Mouse (Mus musculus) CH12.LX (cell line): Measurements from ENCODE around the gene Mia2. TPM values are rescaled to one million over a fixed set of nuclear protein-coding genes. Genes with fewer than 3 reads are reported as not detected.

Experiments
- DNase-seq: peaks from one replicate; pipeline ENCODE4 v3.0.0-alpha.2; 2013; ENCODE audit errors: extremely low read depth
- H3K27ac ChIP-seq: 2 replicates; pipeline ENCODE4 v1.5.1; 2012; ENCODE audit warnings: low read depth, mild to moderate bottlenecking, control low read depth, moderate library complexity; ENCODE audit not compliant: insufficient read depth
- H3K27me3 ChIP-seq: replicated peaks from 2 replicates; pipeline ENCODE3; 2012; ENCODE audit warnings: inconsistent platforms
- H3K36me3 ChIP-seq, 2 experiments: replicated peaks in 1 of 2; 2 replicates each; pipeline versions ENCODE3 to v1.6.1; 2012; ENCODE audit warnings: inconsistent platforms in 1 of 2, low read length in 1 of 2, mild to moderate bottlenecking in 1 of 2, mixed read lengths in 1 of 2, moderate library complexity in 1 of 2; ENCODE audit not compliant: control insufficient read depth in 1 of 2, insufficient read depth in 1 of 2
- H3K4me1 ChIP-seq, 2 experiments: 2 replicates each; pipeline ENCODE4 v1.6.1; 2012; ENCODE audit warnings: inconsistent platforms in 1 of 2, moderate library complexity in 1 of 2; ENCODE audit not compliant: insufficient read depth in 2 of 2, control insufficient read depth in 1 of 2
- H3K4me2 ChIP-seq: 2 replicates; pipeline ENCODE4 v1.6.1; 2012; ENCODE audit warnings: low read depth, mild to moderate bottlenecking, control low read depth; ENCODE audit not compliant: poor library complexity, insufficient read depth, severe bottlenecking
- H3K4me3 ChIP-seq, 3 experiments: fragments of 150-350 bp in 1 of 3; sonication (generic) in 1 of 3; replicated peaks in 1 of 3; 2 replicates each; pipeline versions ENCODE3 to v1.5.1; 2011 to 2012; ENCODE audit warnings: low read depth in 2 of 3, low read length in 2 of 3, mild to moderate bottlenecking in 2 of 3, moderate library complexity in 2 of 3, control low read depth in 1 of 3, improper control_type of control experiment in 1 of 3, inconsistent platforms in 1 of 3, mixed read lengths in 1 of 3; ENCODE audit not compliant: poor library complexity in 1 of 3
- H3K79me2 ChIP-seq: replicated peaks from 2 replicates; pipeline ENCODE4 v1.6.1; 2012; ENCODE audit warnings: mild to moderate bottlenecking, moderate library complexity; ENCODE audit not compliant: control insufficient read depth, poor library complexity, insufficient read depth, severe bottlenecking; ENCODE audit errors: extremely low read depth
- H3K9ac ChIP-seq: 2 replicates; pipeline ENCODE4 v1.6.1; 2012; ENCODE audit warnings: low read depth, mild to moderate bottlenecking, control low read depth, moderate library complexity; ENCODE audit not compliant: insufficient read depth
- H3K9me3 ChIP-seq: replicated peaks from 2 replicates; pipeline ENCODE3; 2012; ENCODE audit warnings: low read length, inconsistent platforms, mixed read lengths
- BHLHE40 ChIP-seq: IDR thresholded peaks from 2 replicates; pipeline ENCODE4 v1.6.1; 2011; ENCODE audit warnings: mild to moderate bottlenecking, low read depth, low read length, improper control_type of control experiment
- CHD2 ChIP-seq: IDR thresholded peaks from 2 replicates; pipeline ENCODE4 v1.6.1; 2011; ENCODE audit warnings: low read length, improper control_type of control experiment
- E2F4 ChIP-seq: IDR thresholded peaks from 2 replicates; pipeline ENCODE4 v1.6.1; 2011; ENCODE audit warnings: low read depth, low read length, improper control_type of control experiment; ENCODE audit not compliant: insufficient replicate concordance
- ETS1 ChIP-seq: conservative IDR thresholded peaks from 2 replicates; pipeline ENCODE4 v1.6.1; 2012; ENCODE audit warnings: low read depth, mild to moderate bottlenecking, inconsistent platforms, low read length, improper control_type of control experiment, moderate library complexity
- GABPA ChIP-seq: IDR thresholded peaks from 2 replicates; pipeline ENCODE4 v1.6.1; 2012; ENCODE audit warnings: low read depth, low read length, improper control_type of control experiment, inconsistent platforms; ENCODE audit not compliant: insufficient replicate concordance
- HCFC1 ChIP-seq: IDR thresholded peaks from 2 replicates; pipeline ENCODE4 v1.6.1; 2012; ENCODE audit warnings: low read depth, mild to moderate bottlenecking, inconsistent platforms, low read length, improper control_type of control experiment
- IRF4 ChIP-seq: IDR thresholded peaks from 2 replicates; pipeline ENCODE4 v1.6.1; 2014; ENCODE audit warnings: low read depth, mild to moderate bottlenecking, inconsistent platforms, low read length, improper control_type of control experiment
- JUND ChIP-seq: conservative IDR thresholded peaks from 2 replicates; pipeline ENCODE4 v1.6.1; 2011; ENCODE audit warnings: low read depth, low read length, improper control_type of control experiment
- KAT2A ChIP-seq: IDR thresholded peaks from 2 replicates; pipeline ENCODE4 v1.6.1; 2012; ENCODE audit warnings: low read length, improper control_type of control experiment, inconsistent platforms; ENCODE audit not compliant: insufficient replicate concordance
- MAFK ChIP-seq: IDR thresholded peaks from 2 replicates; pipeline ENCODE4 v1.6.1; 2011; ENCODE audit warnings: low read length, improper control_type of control experiment; ENCODE audit not compliant: insufficient replicate concordance
- MAZ ChIP-seq: IDR thresholded peaks from 2 replicates; pipeline ENCODE4 v1.6.1; 2012; ENCODE audit warnings: low read depth, mild to moderate bottlenecking, inconsistent platforms, low read length, improper control_type of control experiment, moderate library complexity
- MEF2A ChIP-seq: IDR thresholded peaks from 2 replicates; pipeline ENCODE4 v1.6.1; 2014; ENCODE audit warnings: low read depth, mild to moderate bottlenecking, inconsistent platforms, low read length, improper control_type of control experiment, borderline replicate concordance
- MXI1 ChIP-seq: IDR thresholded peaks from 2 replicates; pipeline ENCODE4 v1.6.1; 2011; ENCODE audit warnings: mild to moderate bottlenecking, low read depth, low read length, improper control_type of control experiment
- NELFE ChIP-seq: IDR thresholded peaks from 2 replicates; pipeline ENCODE4 v1.6.1; 2011; ENCODE audit warnings: low read depth, low read length, improper control_type of control experiment
- NRF1 ChIP-seq: IDR thresholded peaks from 2 replicates; pipeline ENCODE4 v1.6.1; 2014; ENCODE audit warnings: low read depth, mild to moderate bottlenecking, inconsistent platforms, low read length, improper control_type of control experiment, moderate library complexity
- PAX5 ChIP-seq: IDR thresholded peaks from 2 replicates; pipeline ENCODE4 v1.6.1; 2012; ENCODE audit warnings: low read length, inconsistent platforms, mixed read lengths
- POLR2A ChIP-seq: IDR thresholded peaks from 2 replicates; pipeline ENCODE4 v1.6.1; 2011; ENCODE audit warnings: low read depth, mild to moderate bottlenecking, improper control_type of control experiment, low read length
- RCOR1 ChIP-seq: conservative IDR thresholded peaks from 2 replicates; pipeline ENCODE4 v1.6.1; 2012; ENCODE audit warnings: low read depth, mild to moderate bottlenecking, inconsistent platforms, low read length, improper control_type of control experiment
- SMC3 ChIP-seq: IDR thresholded peaks from 2 replicates; pipeline ENCODE4 v1.6.1; 2011; ENCODE audit warnings: low read depth, low read length, improper control_type of control experiment
- TCF12 ChIP-seq: IDR thresholded peaks from 2 replicates; pipeline ENCODE4 v1.6.1; 2014; ENCODE audit warnings: low read depth, mild to moderate bottlenecking, inconsistent platforms, low read length, improper control_type of control experiment
- UBTF ChIP-seq: IDR thresholded peaks from 2 replicates; pipeline ENCODE4 v1.6.1; 2012; ENCODE audit warnings: low read depth, mild to moderate bottlenecking, inconsistent platforms, low read length, improper control_type of control experiment, moderate library complexity
- ZC3H11A ChIP-seq: IDR thresholded peaks from 2 replicates; pipeline ENCODE4 v1.6.1; 2012; ENCODE audit warnings: low read depth, mild to moderate bottlenecking, inconsistent platforms, low read length, improper control_type of control experiment
- ZKSCAN1 ChIP-seq: IDR thresholded peaks from 2 replicates; pipeline ENCODE4 v1.6.1; 2012; ENCODE audit warnings: low read depth, inconsistent platforms, low read length, improper control_type of control experiment, borderline replicate concordance
- ZMIZ1 ChIP-seq: IDR thresholded peaks from 2 replicates; pipeline ENCODE4 v1.6.1; 2012; ENCODE audit warnings: low read depth, mild to moderate bottlenecking, inconsistent platforms, low read length, improper control_type of control experiment
- ZNF384 ChIP-seq: IDR thresholded peaks from 2 replicates; pipeline ENCODE4 v1.6.1; 2012; ENCODE audit warnings: low read depth, low read length, improper control_type of control experiment, inconsistent platforms
- dilution Hi-C: fragments of 300-500 bp; cut with MboI; formaldehyde crosslinking; loops from 2 replicates; pipeline ENCODE4 v1.14.3; 2020; ENCODE audit warnings: low sequenced_read_pairs; ENCODE audit not compliant: extremely low pct_unique_long_range_greater_than_20kb, extremely low pct_ligation_motif_present
- in situ Hi-C: fragments of 300-500 bp; cut with MboI; formaldehyde crosslinking; loops from 3 replicates; pipeline ENCODE4 v1.14.3; 2019; ENCODE audit warnings: low sequenced_read_pairs, low pct_ligation_motif_present, low pct_unique_long_range_greater_than_20kb, mixed read lengths
- polyA plus RNA-seq: library from polyadenylated mRNA; unstranded; fragments of >175 nt; gene quantifications from 2 replicates; pipeline ENCODE4 v1.2.1, GENCODE M21; 2012; ENCODE audit warnings: low read depth; ENCODE audit not compliant: insufficient read length
- total RNA-seq, 2 experiments: library from RNA; depleted of rRNA; stranded (reverse); fragments of 300-350 nt in 1 of 2; fragments of >200 nt in 1 of 2; gene quantifications; 2 replicates each; pipeline ENCODE4 v1.2.3; 2012 to 2014

The Mia2 gene
- total and polyA plus RNA-seq, 3 experiments: 68.1 to 162 (median 99.2) TPM

GRCm38 (mm10) chr12:59125426-59125825 lies 29.8 kb downstream of the Mia2 start:
- no peak for TF ChIP-seq ETS1
- no peak for TF ChIP-seq MXI1
- TF ChIP-seq NELFE: no peak
- TF ChIP-seq NRF1: no peak
- TF ChIP-seq ZKSCAN1: no peak
- no peak for TF ChIP-seq JUND
- TF ChIP-seq GABPA: no peak
- TF ChIP-seq IRF4: no peak
- TF ChIP-seq CHD2: no peak
- no peak for TF ChIP-seq E2F4
- TF ChIP-seq ZC3H11A: no peak
- no peak for TF ChIP-seq ZMIZ1
- no peak for TF ChIP-seq ZNF384
- TF ChIP-seq MAFK: no peak
- no peak for TF ChIP-seq PAX5
- TF ChIP-seq UBTF: no peak
- TF ChIP-seq MAZ: no peak
- TF ChIP-seq MEF2A: no peak
- no peak for TF ChIP-seq RCOR1
- no peak for TF ChIP-seq SMC3
- H3K4me2 ChIP-seq: no peak overlapping the region
- peaks cover 5% of the 10 kb centered on the region for H3K9me3 ChIP-seq
- no peak overlapping the region for H3K4me3 ChIP-seq
- no peaks in the 10 kb centered on the region for H3K36me3 ChIP-seq
- DNase-seq: no peak
- H3K4me1 ChIP-seq: peaks cover 3 to 18% of the 10 kb centered on the region in 2 experiments; a peak in 3 of 4 replicates
- no peak overlapping the region for H3K27ac ChIP-seq
- H3K79me2 ChIP-seq: no peaks in the 10 kb centered on the region
- H3K9ac ChIP-seq: no peak overlapping the region
- in situ Hi-C loops: no loop called here
- dilution Hi-C loops: no loop called here
- no peaks in the 10 kb centered on the region for H3K27me3 ChIP-seq

GRCm38 (mm10) chr12:59128501-59128900 lies 32.9 kb downstream of the Mia2 start:
- dilution Hi-C loops: no loop called here

More at GRCm38 (mm10) chr12:59128501-59128900, 32.9 kb downstream of the Mia2 start:
- DNase-seq: no peak
- in situ Hi-C loops: no loop called here
- Histone ChIP-seq H3K9me3 (peaks cover 5% of the 10 kb centered on the region), H3K4me1 (peaks cover 3 to 22% of the 10 kb centered on the region in 2 experiments; a peak in 3 of 4 replicates), H3K79me2 (peaks cover 20% of the 10 kb centered on the region), H3K27me3 (no peaks in the 10 kb centered on the region), H3K4me3 (no peak overlapping the region), H3K27ac (no peak overlapping the region), H3K9ac (no peak overlapping the region), H3K4me2 (no peak overlapping the region), H3K36me3 (no peaks in the 10 kb centered on the region)
- TF ChIP-seq ZNF384 (no peak), UBTF (no peak), KAT2A (no peak), ZC3H11A (no peak), POLR2A (no peak), BHLHE40 (no peak), HCFC1 (no peak), TCF12 (no peak)
